Mouse (Mus musculus) olfactory bulb, adult 2 months (tissue): ENCODE data around the gene Rps6kb2.

ENCODE experiments used
- CTCF ChIP-seq: fragments of 200-500 bp; IDR thresholded peaks from 2 replicates; pipeline ENCODE4 v1.5.1; 2012; ENCODE audit warnings: low read depth, mild to moderate bottlenecking, low read length, moderate library complexity; ENCODE audit not compliant: insufficient read depth
- POLR2A ChIP-seq: fragments of 200-500 bp; IDR thresholded peaks from 2 replicates; pipeline ENCODE4 v1.6.1; 2012; ENCODE audit warnings: mild to moderate bottlenecking, low read depth, low read length, moderate library complexity; ENCODE audit not compliant: insufficient read depth

DNA sequence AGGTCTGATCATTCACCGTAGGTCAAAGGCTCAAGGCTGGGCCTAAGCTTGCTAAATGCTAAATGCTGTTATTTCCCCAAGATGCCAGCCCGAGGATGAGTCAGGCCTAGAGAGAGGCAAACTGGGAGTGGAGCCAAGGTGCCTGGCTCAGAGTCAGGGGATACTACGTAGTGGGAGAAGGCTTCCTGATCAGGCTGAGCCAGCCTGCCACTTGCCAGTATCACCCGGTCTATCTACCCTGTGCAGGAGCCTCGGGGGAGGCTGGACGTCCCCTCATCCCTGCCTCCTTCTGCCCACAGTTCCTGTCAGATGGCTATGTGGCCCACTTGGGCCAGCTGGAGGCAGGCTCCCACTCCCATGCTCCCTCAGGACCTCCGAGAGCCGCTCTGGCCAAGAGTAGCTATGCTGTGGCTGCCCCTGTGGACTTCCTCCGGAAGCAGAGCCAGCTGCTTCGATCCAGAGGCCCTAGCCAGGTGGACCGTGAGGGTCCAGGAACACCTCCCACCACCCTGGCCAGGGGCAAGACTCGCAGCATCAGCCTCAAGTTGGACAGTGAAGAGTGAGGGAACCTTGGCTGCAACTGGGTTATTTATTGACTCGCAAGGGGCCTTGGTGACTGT, 49.9 kb downstream of the Rps6kb2 start:
- no peak for TF ChIP-seq CTCF
- no peak for TF ChIP-seq POLR2A
